Mouse (Mus musculus) cortical plate, adult 2 months (tissue): Measurements from ENCODE around the gene Thumpd3. TPM values are rescaled to one million over a fixed set of nuclear protein-coding genes. Genes with fewer than 3 reads are reported as not detected.

ENCODE experiments used
- H3K27ac ChIP-seq: fragments of 200-500 bp; 2 replicates; pipeline ENCODE4 v1.5.1; 2012; ENCODE audit warnings: low read length, control low read depth, inconsistent platforms; ENCODE audit not compliant: insufficient read depth
- H3K4me1 ChIP-seq: fragments of 200-500 bp; 2 replicates; pipeline ENCODE4 v1.6.1; 2011; ENCODE audit warnings: low read length; ENCODE audit not compliant: control insufficient read depth, insufficient read depth
- H3K4me3 ChIP-seq: fragments of 200-500 bp; 2 replicates; pipeline ENCODE4 v1.5.1; 2011; ENCODE audit warnings: mild to moderate bottlenecking, low read length, control low read depth; ENCODE audit not compliant: insufficient read depth
- CTCF ChIP-seq: fragments of 200-500 bp; IDR thresholded peaks from 2 replicates; pipeline ENCODE4 v1.5.1; 2011; ENCODE audit warnings: mild to moderate bottlenecking, control low read depth, low read length; ENCODE audit not compliant: insufficient read depth; ENCODE audit errors: extremely low read depth
- POLR2A ChIP-seq: fragments of 200-500 bp; IDR thresholded peaks from 2 replicates; pipeline ENCODE4 v1.6.1; 2011; ENCODE audit warnings: mild to moderate bottlenecking, low read length, control low read depth; ENCODE audit not compliant: insufficient read depth; ENCODE audit errors: extremely low read depth
- polyA plus RNA-seq: library from polyadenylated mRNA; depleted of rRNA; stranded (reverse); fragments of >200 nt; gene quantifications from 2 replicates; pipeline ENCODE4 v1.2.3, GENCODE M21; 2012

Thumpd3 gene
- polyA plus RNA-seq, 1 experiment: 19.2 TPM

DNA sequence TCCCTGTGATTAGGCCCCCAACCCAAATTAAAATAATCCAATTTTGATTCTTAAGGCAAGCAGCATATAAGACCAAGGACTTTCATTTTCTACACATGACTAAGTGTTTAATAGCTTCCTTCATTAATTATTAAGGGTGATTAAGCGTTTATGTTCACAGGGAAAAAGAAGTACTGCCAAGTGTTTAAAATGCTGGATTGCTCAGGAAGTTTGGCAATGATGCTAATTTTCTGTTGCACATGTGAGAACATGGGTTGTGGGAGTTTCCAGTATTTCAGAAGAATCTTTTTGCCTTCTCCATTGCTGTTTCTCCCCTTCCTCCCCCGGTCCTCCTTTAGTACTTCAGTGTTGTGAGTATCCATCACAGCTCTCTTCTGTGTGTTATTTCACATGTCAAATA, 12.8 kb upstream of the Thumpd3 start:
- H3K4me3 ChIP-seq: no peak overlapping the region
- peaks cover 5% of the 10 kb centered on the region; the same call in 1 of the 2 replicates for H3K4me1 ChIP-seq
- TF ChIP-seq CTCF: no peak
- TF ChIP-seq POLR2A: no peak
- H3K27ac ChIP-seq: no peak overlapping the region

DNA sequence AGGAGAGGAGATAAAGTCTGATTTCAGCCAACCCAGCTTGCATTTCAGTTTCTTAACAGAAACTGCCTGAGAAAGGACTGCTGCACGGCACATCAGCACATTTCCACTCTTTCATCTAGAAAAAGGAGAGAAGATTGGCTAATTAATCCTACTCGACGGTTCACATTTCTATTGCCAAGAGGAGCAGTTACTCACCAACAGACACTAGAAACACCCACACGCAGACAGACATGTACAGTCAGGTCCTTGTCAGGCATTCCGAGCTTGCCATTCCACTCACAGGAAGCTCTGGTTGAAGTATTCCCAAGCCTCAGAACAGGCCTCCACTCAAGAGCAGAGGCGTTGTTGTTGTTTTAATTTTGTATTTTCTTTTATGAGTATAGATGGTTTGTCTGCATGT, 11.6 kb upstream of the Thumpd3 start:
- TF ChIP-seq POLR2A (no peak), CTCF (no peak)
- Histone ChIP-seq H3K4me1 (peaks cover 2% of the 10 kb centered on the region; the same call in 1 of the 2 replicates), H3K27ac (no peak overlapping the region), H3K4me3 (no peak overlapping the region)

DNA sequence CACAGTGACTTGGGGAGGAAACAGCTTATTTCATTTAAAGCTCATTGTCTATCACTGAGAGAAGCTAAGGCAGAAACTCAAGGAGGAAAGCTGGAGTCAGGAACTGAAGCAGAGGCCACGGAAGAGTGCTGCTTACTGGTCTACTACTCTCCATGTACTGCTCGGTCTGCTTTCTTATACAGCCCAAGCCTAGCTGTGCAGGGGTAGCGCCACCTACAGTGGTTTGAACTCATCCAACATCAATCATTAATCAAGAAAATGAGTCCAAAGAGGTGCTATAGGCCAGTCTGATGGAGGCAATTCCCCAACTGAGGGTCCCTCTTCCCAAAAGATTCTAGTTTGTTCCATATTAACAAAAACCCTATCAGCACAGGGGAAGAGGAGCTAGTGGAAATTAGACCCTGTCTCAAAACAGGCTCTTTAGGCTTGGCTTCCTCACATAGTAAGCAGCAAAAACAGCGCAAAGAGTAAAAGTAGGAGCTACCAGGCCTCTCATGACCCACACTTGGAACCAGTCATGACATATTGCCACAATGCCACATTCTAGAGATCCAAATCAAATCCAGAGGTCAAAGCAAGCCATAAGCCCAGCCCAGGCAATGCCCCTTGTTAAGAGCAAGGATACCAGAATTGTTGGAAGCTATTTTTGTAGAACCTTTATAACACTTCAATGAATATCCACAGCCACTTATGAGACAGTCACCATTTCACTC, 9.4 kb upstream of the Thumpd3 start:
- Histone ChIP-seq H3K4me3 (no peak overlapping the region), H3K27ac (no peak overlapping the region), H3K4me1 (no peaks in the 10 kb centered on the region)
- no peak for TF ChIP-seq CTCF
- no peak for TF ChIP-seq POLR2A

DNA sequence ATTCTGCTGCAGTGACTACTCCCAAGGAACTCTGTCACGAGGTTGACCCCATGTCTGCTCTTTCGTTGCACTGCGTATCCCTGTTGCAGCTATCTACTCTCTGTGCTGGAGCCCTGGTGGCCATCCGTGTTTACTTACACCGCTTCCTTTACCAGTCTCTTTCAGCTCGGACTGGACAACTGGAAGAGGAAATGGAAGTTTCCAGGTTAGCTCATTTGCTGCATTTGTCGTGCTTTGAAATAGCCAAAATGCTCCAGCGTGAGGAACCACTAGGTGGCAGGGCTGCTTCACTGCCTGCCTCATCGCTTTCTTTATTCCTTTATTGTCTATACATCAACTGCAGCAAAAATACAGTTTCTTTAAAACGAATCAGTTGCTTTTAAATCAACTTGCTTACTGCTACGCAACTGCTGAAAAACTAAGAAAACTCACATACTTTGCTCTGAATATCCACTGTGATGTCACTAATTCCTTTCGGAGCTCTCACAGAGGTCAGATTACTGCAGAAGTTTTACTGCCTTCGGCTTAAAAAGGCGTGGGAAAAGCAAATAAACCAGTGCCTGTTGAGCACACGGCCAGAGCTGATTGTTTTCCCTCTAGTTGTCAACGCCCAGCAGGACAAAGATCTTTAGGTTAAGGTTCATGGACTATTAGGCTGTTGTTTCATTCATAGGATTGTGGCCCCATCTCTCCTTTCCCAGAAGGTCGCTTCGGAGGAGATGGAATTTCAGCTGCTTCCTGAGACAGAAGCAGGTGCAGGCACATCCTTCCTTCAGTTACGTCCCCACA, 7.9 kb upstream of the Thumpd3 start:
- TF ChIP-seq POLR2A (no peak), CTCF (peak; percentile 95)
- no peak overlapping the region for H3K4me3 ChIP-seq
- no peaks in the 10 kb centered on the region for H3K4me1 ChIP-seq
- H3K27ac ChIP-seq: no peak overlapping the region

DNA sequence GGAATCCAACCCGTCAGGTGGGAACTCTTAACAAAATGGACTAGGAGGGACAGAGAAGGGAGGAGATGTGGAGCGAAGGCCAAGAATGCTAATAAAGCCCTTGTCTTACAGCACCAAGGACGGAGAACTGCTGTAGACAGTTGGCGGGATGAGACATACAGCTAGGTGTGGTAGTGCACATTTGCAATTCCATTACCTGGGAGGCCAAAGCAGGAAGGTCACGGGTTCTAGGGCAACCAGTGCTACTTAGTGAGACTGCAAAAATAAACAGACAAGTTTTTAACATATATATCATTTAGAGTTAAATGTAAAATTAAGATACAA, 7.3 kb upstream of the Thumpd3 start:
- no peak overlapping the region for H3K27ac ChIP-seq
- TF ChIP-seq POLR2A (no peak), CTCF (no peak)
- H3K4me3 ChIP-seq: no peak overlapping the region
- H3K4me1 ChIP-seq: no peaks in the 10 kb centered on the region

DNA sequence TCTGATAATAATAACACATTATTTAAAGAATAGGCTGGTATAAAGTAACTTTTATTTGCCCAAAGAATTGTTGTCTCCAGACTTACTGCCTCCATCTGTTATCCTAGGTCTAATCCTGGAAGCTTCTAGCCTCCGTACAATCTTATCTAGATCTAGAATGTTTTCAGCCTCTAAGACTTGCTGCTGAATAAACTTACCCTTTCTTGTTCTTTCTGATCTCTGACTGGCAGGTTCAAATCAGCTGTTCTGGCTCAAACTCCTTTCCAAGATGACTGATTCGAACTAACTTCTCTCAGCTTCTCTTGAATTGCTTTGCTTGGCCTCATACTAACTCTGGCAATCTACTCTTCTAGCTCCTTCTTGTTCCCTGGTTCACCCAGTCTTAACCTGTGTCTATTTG, 5.7 kb upstream of the Thumpd3 start:
- H3K27ac ChIP-seq: no peak overlapping the region
- H3K4me3 ChIP-seq: no peak overlapping the region
- TF ChIP-seq CTCF: no peak
- TF ChIP-seq POLR2A: no peak
- H3K4me1 ChIP-seq: no peaks in the 10 kb centered on the region

DNA sequence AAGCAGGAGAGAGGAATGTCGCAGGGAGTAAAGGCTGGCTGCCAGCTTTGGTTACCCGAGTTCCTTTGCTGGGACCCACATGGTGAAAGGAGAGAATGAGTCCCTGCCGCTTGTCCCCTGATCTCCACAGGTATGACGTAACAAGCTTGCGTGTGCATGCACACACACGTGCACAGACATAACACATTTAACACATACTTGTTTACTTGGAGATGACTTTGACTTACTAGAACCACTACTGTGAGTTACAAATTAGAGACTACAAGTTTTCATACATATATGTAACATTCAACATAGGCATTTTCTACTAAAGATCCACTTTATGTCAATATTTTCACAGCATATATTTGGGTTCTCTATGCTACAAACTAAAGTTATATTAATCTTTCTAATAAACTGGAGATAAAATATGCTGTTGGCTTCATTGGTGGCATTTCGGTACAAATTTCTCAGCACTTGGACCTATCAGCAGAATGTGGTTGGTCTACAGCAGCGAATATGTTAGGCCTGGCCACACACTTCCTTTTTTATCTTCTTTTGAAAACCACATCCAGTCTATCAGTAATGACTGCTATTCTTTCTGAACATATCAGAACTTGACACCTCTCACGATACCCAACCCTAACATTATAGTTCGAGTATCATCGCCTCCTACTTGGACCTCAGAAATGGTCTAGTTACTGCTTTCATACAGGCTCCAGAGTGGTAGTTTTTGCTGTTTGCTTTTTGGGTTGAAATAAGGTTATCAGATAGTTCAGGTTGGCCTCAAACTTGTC, 4.6 kb upstream of the Thumpd3 start:
- Histone ChIP-seq H3K4me1 (no peaks in the 10 kb centered on the region), H3K27ac (no peak overlapping the region), H3K4me3 (no peak overlapping the region)
- TF ChIP-seq CTCF (no peak), POLR2A (no peak)

DNA sequence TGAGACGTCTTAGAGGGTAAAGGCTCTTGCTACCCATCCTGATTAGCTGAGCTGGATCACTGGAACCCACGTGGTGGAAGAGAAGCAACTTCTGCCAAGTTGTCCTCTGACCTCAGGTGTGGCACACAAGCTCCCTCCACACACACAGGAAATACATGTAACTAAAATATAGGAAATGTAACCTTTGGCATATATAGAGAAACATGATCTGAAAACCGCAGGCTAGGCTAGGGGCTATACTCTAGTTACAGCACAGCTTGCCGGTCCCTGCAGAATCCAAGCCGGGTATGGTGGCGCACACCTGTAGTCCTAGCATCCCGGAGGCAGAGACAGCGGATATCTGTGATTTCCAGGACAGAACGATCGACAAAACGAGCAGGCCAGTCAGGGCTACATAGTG, 450 bp upstream of the Thumpd3 start:
- Histone ChIP-seq H3K4me1 (peaks cover 2% of the 10 kb centered on the region; the same call in 1 of the 2 replicates), H3K4me3 (peak overlapping the region; percentile 78), H3K27ac (peak overlapping the region; percentile 70)
- TF ChIP-seq POLR2A: no peak
- TF ChIP-seq CTCF: no peak

DNA sequence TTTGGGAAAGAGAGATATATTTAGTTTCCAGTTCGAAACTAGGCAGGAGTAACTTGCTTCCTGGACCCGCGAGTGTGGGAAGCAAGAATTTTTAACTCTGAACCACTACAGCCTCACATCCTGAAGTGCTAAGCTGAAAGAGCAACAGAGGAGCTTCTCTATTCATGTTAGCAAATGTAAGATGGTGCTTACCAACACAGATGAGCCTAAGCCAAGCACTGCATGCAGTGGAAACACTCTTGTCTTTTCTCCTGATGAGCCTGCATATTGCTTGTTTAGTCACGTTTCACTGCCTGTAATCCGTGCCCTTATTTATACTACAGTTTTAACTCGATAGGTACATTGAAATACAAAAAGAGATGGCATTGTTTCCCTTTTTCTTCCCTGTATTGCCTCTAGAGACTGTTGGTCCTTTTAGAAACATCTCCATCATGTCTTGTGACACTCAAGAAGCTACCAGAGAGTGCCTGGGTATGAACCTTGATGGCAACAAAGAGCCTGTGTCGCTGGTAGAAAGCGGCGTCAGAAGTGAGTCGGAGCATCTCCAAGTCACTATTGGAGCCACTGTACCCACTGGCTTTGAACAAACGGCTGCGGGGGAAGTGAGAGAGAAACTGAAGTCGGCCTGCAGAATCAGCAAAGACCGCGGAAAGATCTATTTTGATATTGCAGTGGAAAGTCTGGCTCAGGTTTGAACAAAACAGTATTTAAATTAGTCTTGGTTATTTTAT, 1.2 kb downstream of the Thumpd3 start:
- H3K27ac ChIP-seq: 0 out of 2 replicates have a peak overlapping the region, but pooled peaks have one; percentile 10
- TF ChIP-seq POLR2A (no peak), CTCF (no peak)
- H3K4me3 ChIP-seq: peak overlapping the region; percentile 78; the same call in 1 of the 2 replicates
- H3K4me1 ChIP-seq: peaks cover 2% of the 10 kb centered on the region; the same call in 1 of the 2 replicates
